Mouse (Mus musculus): ENCODE measurements around the gene Gosr1. TPM values are rescaled to one million over a fixed set of nuclear protein-coding genes. Genes with fewer than 3 reads are reported as not detected.

The Gosr1 gene
- 10 to 100 TPM; 36.8 to 47.1 TPM for total RNA-seq (2023)

DNA sequence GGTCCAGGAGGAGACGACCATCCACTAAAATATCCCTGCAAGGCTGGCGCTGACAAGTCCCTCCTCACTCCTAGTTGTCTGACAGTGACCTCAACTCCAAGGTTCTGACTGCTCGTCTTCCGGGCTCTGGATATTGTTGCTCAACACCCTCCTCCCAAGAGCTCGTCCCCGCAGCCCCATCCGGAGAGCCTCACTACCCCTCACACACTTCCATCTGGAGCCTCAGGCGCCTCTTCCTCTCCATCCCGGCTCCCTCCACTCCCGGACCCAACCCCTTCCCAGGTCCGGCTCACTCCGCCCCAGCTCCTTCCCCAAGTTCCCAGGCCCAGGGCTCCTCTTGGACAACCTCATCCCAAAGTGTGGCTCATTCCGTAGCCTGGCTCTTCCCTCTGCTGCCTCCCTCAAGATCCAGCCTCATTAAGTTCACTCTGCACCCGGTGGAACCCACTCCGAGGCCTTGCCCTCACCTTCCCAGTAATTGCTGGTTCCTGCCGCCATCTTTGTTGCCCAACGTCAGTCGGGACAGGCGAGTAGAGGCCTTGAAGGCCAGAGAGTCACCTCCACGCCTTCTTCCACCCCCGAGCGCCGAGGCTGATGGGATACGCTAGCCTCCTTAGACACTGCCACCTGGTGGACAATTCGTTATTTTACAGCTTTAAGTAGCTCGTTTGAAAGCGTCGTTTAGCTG, at the start of gene Gosr1:
TSS of gene Gosr1 (minus strand) at position 527 of the 688 bp plus-strand sequence.

DNA sequence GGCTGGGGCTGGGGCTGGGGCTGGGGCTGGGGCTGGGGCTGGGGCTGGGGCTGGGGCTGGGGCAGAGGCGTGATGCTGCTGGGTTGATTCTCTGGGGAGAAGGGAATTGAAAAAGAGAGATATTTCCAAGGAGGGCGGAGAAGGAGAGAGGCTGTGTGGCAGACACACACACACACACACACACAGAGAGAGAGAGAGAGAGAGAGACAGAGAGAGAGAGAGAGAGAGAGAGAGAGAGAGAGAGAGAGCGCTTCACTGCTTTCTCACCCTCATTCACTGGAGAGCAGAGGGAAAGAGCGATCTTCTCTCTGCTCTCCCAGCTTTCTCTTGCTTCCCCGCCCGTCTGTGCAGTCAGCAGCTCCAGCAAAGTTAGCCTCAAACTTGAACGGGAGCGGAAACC, 83.9 kb downstream of the Gosr1 start, which contains the start of gene Trarg1:
TSS of gene Trarg1 (plus strand) at position 301 of the 400 bp plus-strand sequence.

Other genes with a start within 250 kb of the Gosr1 start
- 100 to 1,000 TPM; 213 to 221 TPM for gene Abr, start 141.3 kb downstream of the Gosr1 start, total RNA-seq (2023)
- gene Bhlha9, start 91.1 kb downstream of the Gosr1 start, total RNA-seq (2023), result not detected
- not detected for gene Trarg1, start 83.8 kb downstream of the Gosr1 start, total RNA-seq (2023)
- 10 to 100 TPM; 41.0 to 43.0 TPM for gene Cpd, start 83.4 kb upstream of the Gosr1 start, total RNA-seq (2023)
- gene Tmigd1, start 138.6 kb upstream of the Gosr1 start, total RNA-seq (2023), result not detected
- 10 to 100 TPM; 34.4 to 39.0 TPM for gene Blmh, start 161.2 kb upstream of the Gosr1 start, total RNA-seq (2023)
- gene Slc6a4, start 235.0 kb upstream of the Gosr1 start, total RNA-seq (2023), result under 1 TPM in 1 of 2 experiments, not detected in 1; 0.21 TPM